Mouse (Mus musculus): ENCODE data around the gene Adipor1. TPM values are rescaled to one million over a fixed set of nuclear protein-coding genes. Genes with fewer than 3 reads are reported as not detected.

Adipor1 gene
- polyA plus RNA-seq, 1 experiment from 2014 or later, result 174 TPM

GRCm38 (mm10) chr1:134393827-134394226 lies 21.4 kb upstream of the Adipor1 start:
- Histone ChIP-seq H3K4me2 (ENCODE audit: low read depth, low read length) (no peak overlapping the region), H3K4me1 (ENCODE audit: control insufficient read depth, low read depth, low read length) (no peaks in the 10 kb centered on the region), H3K27ac (ENCODE audit: low read length) (no peak overlapping the region), H3K9me3 (replicated peaks; ENCODE audit: control insufficient read depth, low read length) (no peaks in the 10 kb centered on the region), H3K9ac (ENCODE audit: low read depth, low read length) (no peak overlapping the region), H3K27me3 (ENCODE audit: control insufficient read depth, insufficient read depth, low read depth, low read length) (no peaks in the 10 kb centered on the region), H3K4me3 (ENCODE audit: low read depth, low read length) (no peak overlapping the region), H3K36me3 (ENCODE audit: control insufficient read depth, insufficient read depth) (no peaks in the 10 kb centered on the region)
- ATAC-seq (ENCODE audit: low read depth), result no peak
- WGBS (ENCODE audit: insufficient replicate concordance), result 58% methylated on average over 5 of the region's 5 CpGs

GRCm38 (mm10) chr1:134398210-134398609 lies 17.0 kb upstream of the Adipor1 start:
- no peak overlapping the region for H3K4me3 ChIP-seq (ENCODE audit: low read depth, low read length)
- H3K9me3 ChIP-seq (replicated peaks; ENCODE audit: control insufficient read depth, low read length), result no peaks in the 10 kb centered on the region
- no peak overlapping the region for H3K9ac ChIP-seq (ENCODE audit: low read depth, low read length)
- ATAC-seq (ENCODE audit: low read depth), result no peak
- WGBS (ENCODE audit: insufficient replicate concordance), result 77% methylated on average over 12 of the region's 12 CpGs
- no peak overlapping the region for H3K27ac ChIP-seq (ENCODE audit: low read length)
- H3K36me3 ChIP-seq (ENCODE audit: control insufficient read depth, insufficient read depth), result no peaks in the 10 kb centered on the region
- H3K27me3 ChIP-seq (ENCODE audit: control insufficient read depth, insufficient read depth, low read depth, low read length), result no peaks in the 10 kb centered on the region
- H3K4me1 ChIP-seq (ENCODE audit: control insufficient read depth, low read depth, low read length), result no peaks in the 10 kb centered on the region
- H3K4me2 ChIP-seq (ENCODE audit: low read depth, low read length), result no peak overlapping the region

- H3K4me3 ChIP-seq (ENCODE audit: low read depth, low read length), result no peak overlapping the region
- 66% methylated on average over 5 of the region's 5 CpGs for WGBS (ENCODE audit: insufficient replicate concordance)
- H3K4me2 ChIP-seq (ENCODE audit: low read depth, low read length), result no peak overlapping the region
- no peaks in the 10 kb centered on the region for H3K9me3 ChIP-seq (replicated peaks; ENCODE audit: control insufficient read depth, low read length)
- ATAC-seq (ENCODE audit: low read depth), result no peak
- no peaks in the 10 kb centered on the region for H3K27me3 ChIP-seq (ENCODE audit: control insufficient read depth, insufficient read depth, low read depth, low read length)
- no peaks in the 10 kb centered on the region for H3K36me3 ChIP-seq (ENCODE audit: control insufficient read depth, insufficient read depth)
- H3K4me1 ChIP-seq (ENCODE audit: control insufficient read depth, low read depth, low read length), result no peaks in the 10 kb centered on the region
- H3K9ac ChIP-seq (ENCODE audit: low read depth, low read length), result no peak overlapping the region
- no peak overlapping the region for H3K27ac ChIP-seq (ENCODE audit: low read length)
Measured at GRCm38 (mm10) chr1:134399735-134400134, 15.4 kb upstream of the Adipor1 start.

DNA sequence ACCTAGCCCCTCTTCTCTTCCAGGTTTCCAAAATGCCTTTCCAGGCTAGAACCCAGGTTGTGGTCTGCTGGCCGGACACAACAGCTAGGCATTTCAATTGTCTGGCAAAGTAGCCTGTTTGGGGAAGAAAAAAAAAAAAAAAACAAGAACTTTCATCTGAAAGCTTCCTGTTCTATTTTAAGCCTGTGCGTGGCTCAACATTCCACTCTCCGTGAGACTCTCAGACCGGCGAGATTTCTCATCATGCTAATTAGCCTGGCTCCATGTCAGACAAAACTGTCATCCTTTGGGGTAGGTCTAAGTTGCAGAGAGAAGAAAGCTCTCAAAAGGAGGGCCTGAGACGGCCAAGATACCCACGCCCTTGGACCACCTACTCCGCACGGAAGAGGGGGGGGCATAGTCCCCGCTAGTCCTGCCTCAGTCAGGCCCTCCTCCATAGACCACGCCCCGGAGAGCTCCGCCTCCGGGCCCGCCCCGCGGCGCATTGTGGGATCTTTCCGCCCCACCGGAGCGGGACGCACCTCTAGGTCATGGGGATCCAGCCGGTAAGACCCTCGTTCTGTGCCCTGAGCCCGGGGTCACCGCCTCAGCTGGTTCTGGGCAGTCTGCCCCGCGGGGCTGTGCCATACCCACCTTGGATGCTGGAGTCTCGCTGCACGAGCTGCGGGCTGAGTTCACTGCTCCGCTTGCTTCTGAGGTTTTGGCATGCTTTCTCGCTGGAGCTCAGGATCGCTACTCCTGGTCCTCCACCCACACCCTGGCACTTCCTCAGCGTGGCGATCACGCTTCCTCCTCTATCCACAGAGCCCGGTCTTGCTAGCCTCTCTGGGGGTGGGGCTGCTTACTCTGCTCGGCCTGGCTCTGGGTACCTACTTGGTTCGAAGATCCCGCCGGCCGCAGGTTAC lies 9.4 kb upstream of the Adipor1 start, which contains the start of gene Cyb5r1:
Gene Cyb5r1, plus strand, starts transcription at position 51 of the 905 bp plus-strand sequence.
- WGBS (ENCODE audit: insufficient replicate concordance), result under 1% methylated on average over 41 of the region's 43 CpGs
- peak; percentile 99 for ATAC-seq (ENCODE audit: low read depth)

GRCm38 (mm10) chr1:134406414-134406771 lies 8.8 kb upstream of the Adipor1 start:
- Histone ChIP-seq H3K36me3 (ENCODE audit: control insufficient read depth, insufficient read depth) (peaks cover 19% of the 10 kb centered on the region), H3K9me3 (replicated peaks; ENCODE audit: control insufficient read depth, low read length) (no peaks in the 10 kb centered on the region), H3K27ac (ENCODE audit: low read length) (peak overlapping the region; percentile 78), H3K4me1 (ENCODE audit: control insufficient read depth, low read depth, low read length) (peaks cover 10% of the 10 kb centered on the region), H3K27me3 (ENCODE audit: control insufficient read depth, insufficient read depth, low read depth, low read length) (no peaks in the 10 kb centered on the region), H3K4me3 (ENCODE audit: low read depth, low read length) (peak overlapping the region; percentile 80), H3K4me2 (ENCODE audit: low read depth, low read length) (peak overlapping the region; percentile 79), H3K9ac (ENCODE audit: low read depth, low read length) (peak overlapping the region; percentile 79)
- 18% methylated on average over 8 of the region's 8 CpGs for WGBS (ENCODE audit: insufficient replicate concordance)
- peak; percentile 7; the same call in 1 of the 2 replicates for ATAC-seq (ENCODE audit: low read depth)

More for the DNA sequence above, 9.4 kb upstream of the Adipor1 start, which contains the start of gene Cyb5r1:
- peaks cover 10% of the 10 kb centered on the region for H3K4me1 ChIP-seq (ENCODE audit: control insufficient read depth, low read depth, low read length)
- H3K4me3 ChIP-seq (ENCODE audit: low read depth, low read length), result peak within 1 kb of the TSS; percentile 80
- peak within 1 kb of the TSS; percentile 79 for H3K4me2 ChIP-seq (ENCODE audit: low read depth, low read length)
- no peaks in the 10 kb centered on the region for H3K27me3 ChIP-seq (ENCODE audit: control insufficient read depth, insufficient read depth, low read depth, low read length)
- H3K36me3 ChIP-seq (ENCODE audit: control insufficient read depth, insufficient read depth), result peaks cover 19% of the 10 kb centered on the region
- H3K27ac ChIP-seq (ENCODE audit: low read length), result peak within 1 kb of the TSS; percentile 78
- H3K9me3 ChIP-seq (replicated peaks; ENCODE audit: control insufficient read depth, low read length), result no peaks in the 10 kb centered on the region
- H3K9ac ChIP-seq (ENCODE audit: low read depth, low read length), result peak within 1 kb of the TSS; percentile 79

DNA sequence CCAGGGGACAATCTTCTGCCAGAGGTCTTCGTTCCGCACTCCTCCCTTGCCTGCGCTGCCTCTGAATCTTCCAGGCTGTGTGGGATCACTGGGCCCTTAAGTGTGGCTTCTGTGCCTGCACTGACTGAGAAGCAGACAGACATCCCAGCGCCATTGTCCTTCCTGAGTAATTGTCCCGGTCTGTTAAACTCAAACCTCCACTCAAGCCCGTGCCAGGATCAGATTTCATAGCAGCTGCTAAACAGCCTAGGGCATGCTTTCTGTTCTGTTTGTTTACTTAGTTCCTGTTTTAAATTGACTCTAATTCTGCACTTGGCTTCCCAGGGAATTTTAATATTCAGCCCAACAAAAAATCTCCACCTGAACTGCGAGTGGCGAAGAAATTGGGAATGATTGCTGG lies 7.1 kb upstream of the Adipor1 start:
- Histone ChIP-seq H3K4me1 (ENCODE audit: control insufficient read depth, low read depth, low read length) (peaks cover 10% of the 10 kb centered on the region), H3K27me3 (ENCODE audit: control insufficient read depth, insufficient read depth, low read depth, low read length) (no peaks in the 10 kb centered on the region), H3K9me3 (replicated peaks; ENCODE audit: control insufficient read depth, low read length) (no peaks in the 10 kb centered on the region), H3K36me3 (ENCODE audit: control insufficient read depth, insufficient read depth) (peaks cover 19% of the 10 kb centered on the region), H3K9ac (ENCODE audit: low read depth, low read length) (no peak overlapping the region), H3K4me2 (ENCODE audit: low read depth, low read length) (no peak overlapping the region), H3K27ac (ENCODE audit: low read length) (no peak overlapping the region), H3K4me3 (ENCODE audit: low read depth, low read length) (no peak overlapping the region)
- ATAC-seq (ENCODE audit: low read depth), result no peak
- WGBS (ENCODE audit: insufficient replicate concordance), result 86% methylated on average over 8 of the region's 8 CpGs

DNA sequence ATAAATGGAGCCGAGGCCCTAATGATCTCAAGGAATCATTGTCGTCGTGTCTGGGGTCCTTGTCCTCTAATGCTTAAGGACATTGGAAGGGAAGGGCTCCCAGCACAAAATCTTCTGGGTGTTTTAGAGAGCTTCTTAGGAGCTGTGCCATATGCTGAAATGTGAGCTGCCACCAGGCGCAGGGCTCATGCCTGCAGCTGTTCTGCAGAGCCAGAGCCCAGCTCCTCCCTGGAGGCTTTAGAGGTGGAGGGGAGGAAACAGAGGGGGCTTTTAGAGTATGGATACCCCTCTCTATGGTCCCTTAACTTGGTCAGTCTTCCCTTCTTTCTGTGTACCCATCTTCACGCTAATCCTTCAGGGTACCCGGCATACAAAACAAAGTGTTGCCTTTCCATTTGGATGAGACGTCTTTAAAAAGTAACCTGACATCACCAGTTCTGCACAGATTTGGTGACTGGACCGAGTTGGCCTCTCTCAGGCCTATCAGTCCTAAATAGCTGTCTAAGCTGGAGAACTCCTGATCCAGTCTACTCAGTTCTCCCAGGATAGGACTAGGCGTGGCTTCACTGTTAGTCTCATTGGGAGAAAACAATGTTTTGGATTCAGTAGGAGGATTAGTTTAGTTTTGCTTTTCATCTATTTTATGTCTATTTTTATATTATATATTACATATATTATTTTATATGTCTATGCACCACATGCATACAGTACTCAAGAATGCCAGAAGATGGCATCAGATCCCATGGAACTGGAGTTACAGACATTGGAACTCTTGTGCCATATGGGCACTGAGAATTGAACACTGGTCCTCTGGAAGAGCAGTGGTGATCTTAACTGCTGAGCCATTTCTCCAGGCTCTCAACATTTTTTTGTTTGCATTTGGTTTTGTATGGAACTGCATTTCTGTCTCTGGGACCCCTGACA lies 3.2 kb upstream of the Adipor1 start:
- Histone ChIP-seq H3K27me3 (ENCODE audit: control insufficient read depth, insufficient read depth, low read depth, low read length) (no peaks in the 10 kb centered on the region), H3K4me1 (ENCODE audit: control insufficient read depth, low read depth, low read length) (peaks cover 16% of the 10 kb centered on the region), H3K9me3 (replicated peaks; ENCODE audit: control insufficient read depth, low read length) (no peaks in the 10 kb centered on the region), H3K9ac (ENCODE audit: low read depth, low read length) (no peak overlapping the region), H3K36me3 (ENCODE audit: control insufficient read depth, insufficient read depth) (peaks cover 19% of the 10 kb centered on the region), H3K4me2 (ENCODE audit: low read depth, low read length) (no peak overlapping the region), H3K4me3 (ENCODE audit: low read depth, low read length) (no peak overlapping the region), H3K27ac (ENCODE audit: low read length) (no peak overlapping the region)
- ATAC-seq (ENCODE audit: low read depth), result no peak
- 83% methylated on average over 9 of the region's 9 CpGs for WGBS (ENCODE audit: insufficient replicate concordance)

DNA sequence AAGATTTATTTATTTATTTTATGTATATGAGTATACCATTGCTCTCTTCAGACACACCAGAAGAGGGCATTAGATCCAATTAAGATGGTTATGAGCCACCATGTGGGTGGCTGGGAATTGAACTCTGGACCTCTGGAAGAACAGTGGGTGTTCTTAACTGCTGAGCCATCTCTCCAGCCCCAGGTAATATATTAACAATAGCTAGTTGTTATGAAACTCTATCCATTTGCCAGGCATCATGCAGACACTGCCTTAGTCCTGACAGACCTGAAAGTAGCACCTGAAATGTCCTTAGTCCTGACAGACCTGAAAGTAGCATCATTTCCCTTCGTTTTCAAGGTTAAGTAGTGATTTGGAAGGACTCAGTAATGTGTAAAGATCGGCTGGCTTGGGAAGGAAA lies 1.1 kb upstream of the Adipor1 start:
- no peak overlapping the region for H3K4me3 ChIP-seq (ENCODE audit: low read depth, low read length)
- peaks cover 35% of the 10 kb centered on the region for H3K4me1 ChIP-seq (ENCODE audit: control insufficient read depth, low read depth, low read length)
- H3K9ac ChIP-seq (ENCODE audit: low read depth, low read length), result no peak overlapping the region
- no peak for ATAC-seq (ENCODE audit: low read depth)
- H3K4me2 ChIP-seq (ENCODE audit: low read depth, low read length), result peak overlapping the region; percentile 77
- WGBS (ENCODE audit: insufficient replicate concordance), result 56% methylated on average over 2 of the region's 2 CpGs
- H3K27me3 ChIP-seq (ENCODE audit: control insufficient read depth, insufficient read depth, low read depth, low read length), result no peaks in the 10 kb centered on the region
- no peaks in the 10 kb centered on the region for H3K9me3 ChIP-seq (replicated peaks; ENCODE audit: control insufficient read depth, low read length)
- peak overlapping the region; percentile 99 for H3K27ac ChIP-seq (ENCODE audit: low read length)
- H3K36me3 ChIP-seq (ENCODE audit: control insufficient read depth, insufficient read depth), result peaks cover 17% of the 10 kb centered on the region; the same call in 1 of the 2 replicates

Data from liver, embryonic 16.5 days (tissue).